Mouse (Mus musculus) embryonic facial prominence, embryonic 10.5 days (tissue): ENCODE data around the gene Rgs7. TPM values are rescaled to one million over a fixed set of nuclear protein-coding genes. Genes with fewer than 3 reads are reported as not detected.

Experiments used
- DNase-seq: peaks from one replicate; pipeline ENCODE4 v3.0.0-alpha.2; 2017; ENCODE audit warnings: low spot score
- H3K27ac ChIP-seq: fragments of 300-500 bp; sonication (generic); replicated peaks from 2 replicates; pipeline ENCODE4 v1.5.1; 2016; ENCODE audit warnings: mild to moderate bottlenecking
- H3K27me3 ChIP-seq: fragments of 300-500 bp; sonication (generic); replicated peaks from 2 replicates; pipeline ENCODE4 v1.6.1; 2016; ENCODE audit warnings: low read depth, mild to moderate bottlenecking; ENCODE audit not compliant: poor library complexity, severe bottlenecking
- H3K36me3 ChIP-seq: fragments of 300-500 bp; sonication (generic); replicated peaks from 2 replicates; pipeline ENCODE4 v1.6.1; 2016; ENCODE audit warnings: mild to moderate bottlenecking, moderate library complexity
- H3K4me1 ChIP-seq: fragments of 300-500 bp; sonication (generic); 2 replicates; pipeline ENCODE4 v1.6.1; 2016
- H3K4me3 ChIP-seq: fragments of 300-500 bp; sonication (generic); 2 replicates; pipeline ENCODE4 v1.5.1; 2016; ENCODE audit warnings: mild to moderate bottlenecking, moderate library complexity
- H3K9me3 ChIP-seq: fragments of 300-500 bp; sonication (generic); 2 replicates; pipeline ENCODE4 v1.6.1; 2016; ENCODE audit warnings: mild to moderate bottlenecking
- WGBS: fragments of 180-500 bp; shearing (Covaris S2); methylation state at CpG from one replicate; pipeline ENCODE4 v1.1.7; 2016; 5-methylcytosine and 5-hydroxymethylcytosine counted together
- polyA plus RNA-seq: library from polyadenylated mRNA; unstranded; fragments of >200 nt; fragmentation: Nextera tagmentation; extraction: Ambion mirVana; gene quantifications from 2 replicates; pipeline ENCODE4 v1.2.1, GENCODE M21; 2016

Gene Rgs7
- polyA plus RNA-seq, 1 experiment from 2014 or later: 0.96 TPM

- DNase-seq: no peak
- no peak overlapping the region for H3K27ac ChIP-seq
- H3K27me3 ChIP-seq: no peaks in the 10 kb centered on the region
- no peaks in the 10 kb centered on the region for H3K36me3 ChIP-seq
- no peak overlapping the region for H3K4me3 ChIP-seq
- H3K9me3 ChIP-seq: no peaks in the 10 kb centered on the region
- WGBS: 69% methylated on average over 8 of the region's 8 CpGs
- peaks cover 5% of the 10 kb centered on the region for H3K4me1 ChIP-seq
Observed at GRCm38 (mm10) chr1:175469087-175469788, 23.1 kb downstream of the Rgs7 start.

GRCm38 (mm10) chr1:175464566-175464965 lies 27.7 kb downstream of the Rgs7 start:
- WGBS: 80% methylated on average over 2 of the region's 2 CpGs

GRCm38 (mm10) chr1:175462351-175462750 lies 29.9 kb downstream of the Rgs7 start:
- DNase-seq: no peak
- H3K27ac ChIP-seq: no peak overlapping the region
- WGBS: 92% methylated on average over 2 of the region's 2 CpGs
- no peaks in the 10 kb centered on the region for H3K4me1 ChIP-seq
- H3K36me3 ChIP-seq: no peaks in the 10 kb centered on the region
- no peak overlapping the region for H3K4me3 ChIP-seq
- H3K9me3 ChIP-seq: no peaks in the 10 kb centered on the region
- no peaks in the 10 kb centered on the region for H3K27me3 ChIP-seq

More at GRCm38 (mm10) chr1:175464566-175464965, 27.7 kb downstream of the Rgs7 start:
- Histone ChIP-seq H3K27me3 (no peaks in the 10 kb centered on the region), H3K36me3 (no peaks in the 10 kb centered on the region), H3K4me1 (peaks cover 5% of the 10 kb centered on the region), H3K27ac (no peak overlapping the region), H3K4me3 (no peak overlapping the region), H3K9me3 (no peaks in the 10 kb centered on the region)
- DNase-seq: no peak

GRCm38 (mm10) chr1:175454041-175454636 lies 38.2 kb downstream of the Rgs7 start:
- no peaks in the 10 kb centered on the region for H3K9me3 ChIP-seq
- no peak overlapping the region for H3K27ac ChIP-seq
- no peaks in the 10 kb centered on the region for H3K27me3 ChIP-seq
- DNase-seq: no peak
- H3K4me1 ChIP-seq: no peaks in the 10 kb centered on the region
- no peaks in the 10 kb centered on the region for H3K36me3 ChIP-seq
- H3K4me3 ChIP-seq: no peak overlapping the region
- 86% methylated on average over 6 of the region's 6 CpGs for WGBS

GRCm38 (mm10) chr1:175448017-175448416 lies 44.3 kb downstream of the Rgs7 start:
- DNase-seq: no peak
- WGBS: 73% methylated on average over 5 of the region's 5 CpGs
- no peak overlapping the region for H3K4me3 ChIP-seq
- H3K4me1 ChIP-seq: no peaks in the 10 kb centered on the region
- no peaks in the 10 kb centered on the region for H3K36me3 ChIP-seq
- no peak overlapping the region for H3K27ac ChIP-seq
- no peaks in the 10 kb centered on the region for H3K9me3 ChIP-seq
- no peaks in the 10 kb centered on the region for H3K27me3 ChIP-seq

- DNase-seq: no peak
- WGBS: 93% methylated on average over 1 of the region's 1 CpGs
- H3K9me3 ChIP-seq: no peaks in the 10 kb centered on the region
- H3K27ac ChIP-seq: no peak overlapping the region
- no peaks in the 10 kb centered on the region for H3K4me1 ChIP-seq
- no peaks in the 10 kb centered on the region for H3K27me3 ChIP-seq
- H3K4me3 ChIP-seq: no peak overlapping the region
- H3K36me3 ChIP-seq: no peaks in the 10 kb centered on the region
Observed at GRCm38 (mm10) chr1:175442939-175443338, 49.4 kb downstream of the Rgs7 start.

- 95% methylated on average over 6 of the region's 6 CpGs for WGBS
- H3K27me3 ChIP-seq: no peaks in the 10 kb centered on the region
- H3K27ac ChIP-seq: no peak overlapping the region
- no peak overlapping the region for H3K4me3 ChIP-seq
- no peaks in the 10 kb centered on the region for H3K36me3 ChIP-seq
- H3K9me3 ChIP-seq: no peaks in the 10 kb centered on the region
- DNase-seq: no peak
- H3K4me1 ChIP-seq: no peaks in the 10 kb centered on the region
Observed at GRCm38 (mm10) chr1:175442025-175442424, 50.3 kb downstream of the Rgs7 start.

GRCm38 (mm10) chr1:175433622-175434204 lies 58.6 kb downstream of the Rgs7 start:
- Histone ChIP-seq H3K36me3 (no peaks in the 10 kb centered on the region), H3K27me3 (no peaks in the 10 kb centered on the region), H3K9me3 (no peaks in the 10 kb centered on the region), H3K27ac (no peak overlapping the region), H3K4me3 (no peak overlapping the region), H3K4me1 (no peaks in the 10 kb centered on the region)
- 90% methylated on average over 14 of the region's 14 CpGs for WGBS
- DNase-seq: no peak

GRCm38 (mm10) chr1:175433128-175433527 lies 59.2 kb downstream of the Rgs7 start:
- WGBS: 89% methylated on average over 6 of the region's 6 CpGs
- no peaks in the 10 kb centered on the region for H3K9me3 ChIP-seq
- DNase-seq: no peak
- H3K27ac ChIP-seq: no peak overlapping the region
- no peak overlapping the region for H3K4me3 ChIP-seq
- H3K4me1 ChIP-seq: no peaks in the 10 kb centered on the region
- no peaks in the 10 kb centered on the region for H3K36me3 ChIP-seq
- H3K27me3 ChIP-seq: no peaks in the 10 kb centered on the region

GRCm38 (mm10) chr1:175431356-175432053 lies 60.8 kb downstream of the Rgs7 start:
- Histone ChIP-seq H3K4me3 (no peak overlapping the region), H3K9me3 (no peaks in the 10 kb centered on the region), H3K27ac (no peak overlapping the region), H3K27me3 (no peaks in the 10 kb centered on the region), H3K4me1 (peaks cover 4% of the 10 kb centered on the region; the same call in 1 of the 2 replicates), H3K36me3 (no peaks in the 10 kb centered on the region)
- no peak for DNase-seq
- WGBS: 70% methylated on average over 4 of the region's 4 CpGs

- no peak for DNase-seq
- no peak overlapping the region for H3K27ac ChIP-seq
- no peaks in the 10 kb centered on the region for H3K36me3 ChIP-seq
- no peaks in the 10 kb centered on the region for H3K27me3 ChIP-seq
- no peaks in the 10 kb centered on the region for H3K9me3 ChIP-seq
- WGBS: 79% methylated on average over 2 of the region's 2 CpGs
- H3K4me1 ChIP-seq: peaks cover 7% of the 10 kb centered on the region; the same call in 1 of the 2 replicates
- no peak overlapping the region for H3K4me3 ChIP-seq
Observed at GRCm38 (mm10) chr1:175427112-175427511, 65.2 kb downstream of the Rgs7 start.

- no peak for DNase-seq
- Histone ChIP-seq H3K27me3 (no peaks in the 10 kb centered on the region), H3K36me3 (no peaks in the 10 kb centered on the region), H3K9me3 (no peaks in the 10 kb centered on the region), H3K27ac (no peak overlapping the region), H3K4me3 (no peak overlapping the region), H3K4me1 (peaks cover 7% of the 10 kb centered on the region; the same call in 1 of the 2 replicates)
- WGBS: 77% methylated on average over 4 of the region's 4 CpGs
Observed at GRCm38 (mm10) chr1:175426393-175426792, 65.9 kb downstream of the Rgs7 start.
